Mouse (Mus musculus): Measurements from ENCODE around the gene Magi2. TPM values are rescaled to one million over a fixed set of nuclear protein-coding genes. Genes with fewer than 3 reads are reported as not detected.
A peak's percentile ranks its signal among the peaks of the same experiment; 100 is the strongest.
"Not testable (repeated sequence)": the region's sequence is repeated elsewhere in the genome, so short reads cannot be mapped to it uniquely, and the experiment has no call there.

Gene Magi2
- total RNA-seq, 4 experiments from 2014 or later, result 8.3 to 31.8 (median 16.5) TPM

GRCm38 (mm10) chr5:20674523-20674922, 1447.7 kb downstream of the Magi2 start:
- DNase-seq, result peak; percentile 9

DNA sequence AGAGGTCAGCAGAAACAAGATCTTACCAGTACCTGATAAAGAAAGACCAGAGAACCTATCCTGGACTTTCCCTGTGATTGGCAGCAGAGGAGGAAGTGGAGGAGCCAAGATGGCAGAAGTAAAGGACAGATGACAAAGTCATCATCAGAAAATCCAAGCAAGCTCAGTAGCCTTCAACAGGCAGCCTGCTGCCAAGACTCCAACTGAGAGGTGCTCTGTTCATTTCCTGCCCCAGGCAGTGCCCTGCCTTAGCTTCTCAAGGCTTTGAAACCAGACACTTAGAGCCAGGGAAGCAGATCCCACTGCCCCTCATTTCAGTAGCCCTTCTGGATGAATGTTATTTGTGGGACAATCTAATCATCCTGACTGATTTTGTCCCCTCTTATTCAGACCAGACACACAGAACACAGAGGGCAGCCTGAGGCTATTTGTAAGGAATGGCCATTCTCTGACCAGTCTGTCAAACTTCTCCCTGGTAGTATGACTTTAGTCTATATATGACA, 1448.4 kb downstream of the Magi2 start:
- no peak for DNase-seq

DNA sequence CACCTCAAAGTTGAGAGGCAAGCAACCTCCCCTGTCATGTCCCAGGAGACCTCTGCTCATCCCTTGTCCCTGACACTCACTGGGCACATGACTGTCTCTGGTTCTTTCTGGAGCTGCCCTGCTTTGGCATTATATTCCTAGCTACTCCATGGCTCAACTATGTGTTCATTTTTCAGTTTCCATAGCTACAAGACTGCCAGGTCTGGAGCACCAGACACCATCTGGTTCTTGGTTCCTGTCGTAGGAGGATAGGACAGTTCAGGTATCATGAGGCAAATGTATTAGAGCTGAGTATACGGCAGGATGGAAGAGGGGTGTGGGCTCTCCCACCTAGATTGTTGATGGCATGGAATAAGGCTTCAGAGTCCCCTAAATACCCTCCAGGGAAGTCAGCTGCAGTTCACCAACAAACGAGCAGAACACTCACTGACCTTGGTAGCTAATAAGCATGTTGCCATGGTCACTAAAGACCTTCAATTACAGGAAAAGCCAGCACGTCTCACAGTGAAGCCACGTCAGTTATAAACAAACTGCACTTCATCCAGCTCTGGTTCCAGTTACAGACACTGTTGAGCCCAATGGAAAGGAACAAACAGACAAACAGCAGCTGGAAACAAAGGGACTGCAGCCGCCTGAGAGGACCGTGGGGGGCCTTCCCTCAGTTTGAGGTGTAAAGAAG, 1449.5 kb downstream of the Magi2 start:
- DNase-seq, result peak; percentile 31

- DNase-seq, result no peak
These were observed 1450.4 kb downstream of the Magi2 start for GRCm38 (mm10) chr5:20677246-20677645.

DNA sequence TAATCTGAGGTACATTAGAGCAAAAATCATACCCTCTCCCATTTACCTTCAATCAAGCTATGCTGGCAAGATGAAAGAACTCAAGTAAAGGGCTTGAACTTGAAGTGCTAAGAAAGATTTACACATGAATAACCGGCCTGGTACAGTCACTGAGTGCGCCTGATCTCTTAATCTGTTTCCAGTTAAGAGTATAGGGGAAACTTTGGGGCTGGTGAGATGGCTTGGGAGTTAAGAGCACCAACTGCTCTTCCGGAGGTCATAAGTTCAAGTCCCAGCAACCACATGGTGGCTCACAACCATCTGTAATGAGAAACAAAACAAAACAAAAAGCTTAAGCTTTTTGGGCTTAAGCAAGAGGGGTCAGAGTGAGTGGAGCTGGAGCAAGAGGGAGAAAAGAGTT, 1451.7 kb downstream of the Magi2 start:
- no peak for DNase-seq

- DNase-seq, result no peak
These were observed 1453.1 kb downstream of the Magi2 start for GRCm38 (mm10) chr5:20679920-20680319.

DNA sequence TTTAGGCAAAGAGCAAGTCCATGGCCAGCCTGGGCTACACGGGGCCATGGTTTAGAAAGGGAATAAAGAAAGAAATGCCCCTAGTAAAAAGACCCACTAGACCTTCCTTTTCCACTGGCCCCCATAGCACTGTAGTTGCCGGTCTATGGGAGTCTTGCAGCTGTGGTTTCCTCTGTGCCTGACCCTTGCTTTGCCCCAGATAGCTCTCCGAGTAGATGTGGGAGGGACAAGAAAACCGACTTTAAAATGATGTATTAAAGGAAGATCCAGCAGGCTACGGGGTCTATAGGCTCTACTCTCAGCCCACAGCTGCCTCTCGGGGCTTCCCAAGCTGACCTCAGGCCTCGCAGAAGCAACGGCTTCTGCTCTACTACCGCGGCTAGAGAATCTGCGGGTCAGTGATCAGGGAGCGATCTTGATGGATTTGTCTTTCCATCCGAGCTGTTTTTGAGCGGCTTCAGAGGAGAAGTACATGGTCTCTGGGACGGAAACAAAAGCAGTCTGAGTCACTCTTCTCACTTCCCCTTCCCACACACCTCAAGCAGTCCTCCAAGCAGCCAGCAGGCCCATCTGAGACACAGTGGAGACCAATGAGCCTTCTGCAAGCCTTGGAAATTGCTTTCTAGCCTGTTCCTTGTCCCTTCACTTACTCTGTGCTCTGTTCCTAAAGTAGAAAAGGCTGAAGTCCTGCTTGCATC, 1454.1 kb downstream of the Magi2 start:
- DNase-seq, result no peak

- DNase-seq, result no peak
These were observed 1454.8 kb downstream of the Magi2 start for GRCm38 (mm10) chr5:20681660-20682059.

- no peak for DNase-seq
These were observed 1455.4 kb downstream of the Magi2 start for GRCm38 (mm10) chr5:20682208-20682607.

GRCm38 (mm10) chr5:20684112-20684511, 1457.3 kb downstream of the Magi2 start:
- no peak for DNase-seq

DNA sequence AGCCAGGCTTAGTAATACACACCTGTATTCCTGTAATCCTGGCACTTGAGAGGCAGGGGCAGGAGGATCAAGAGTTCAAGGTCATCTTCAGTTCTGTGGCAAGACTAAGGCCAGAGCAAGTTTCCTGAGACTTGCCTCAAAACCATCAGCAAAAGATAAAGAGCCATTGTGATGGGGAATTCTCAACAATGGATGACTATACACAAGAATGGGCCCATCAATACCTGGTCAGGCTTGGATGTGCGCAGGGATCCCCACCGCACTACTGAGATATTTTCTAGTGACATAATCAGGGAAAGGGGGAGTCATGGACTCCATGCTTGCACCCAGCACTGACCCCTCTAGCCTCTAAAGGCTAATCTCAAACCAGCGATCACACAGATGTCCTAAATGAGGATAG, 1465.4 kb downstream of the Magi2 start:
- no peak for DNase-seq

DNA sequence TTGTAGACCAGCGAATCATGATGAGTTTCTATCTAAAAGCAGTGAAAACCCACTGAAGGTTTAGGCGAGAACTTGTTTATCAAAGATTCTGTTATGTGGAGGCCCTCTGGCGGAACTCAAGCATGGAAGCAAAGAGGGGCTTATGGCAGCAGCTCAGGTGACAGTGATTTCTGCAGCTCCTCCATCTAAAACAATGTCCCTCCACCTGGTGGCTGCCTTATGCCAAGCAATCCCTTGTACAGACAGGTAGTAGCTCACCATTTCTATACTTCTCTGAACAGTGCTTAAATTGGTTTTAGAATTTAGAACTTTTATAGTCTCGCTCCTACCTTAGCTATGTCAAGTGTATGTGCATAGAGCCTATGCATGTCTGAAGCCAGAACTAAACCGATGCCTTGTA, 1472.3 kb downstream of the Magi2 start:
- no peak for DNase-seq

GRCm38 (mm10) chr5:20701483-20702421, 1474.9 kb downstream of the Magi2 start:
- peak; percentile 86 for DNase-seq

GRCm38 (mm10) chr5:20702480-20703303, 1475.9 kb downstream of the Magi2 start:
- DNase-seq, result peak; percentile 10

- no peak for DNase-seq
These were observed 1476.5 kb downstream of the Magi2 start for GRCm38 (mm10) chr5:20703304-20703700.

DNA sequence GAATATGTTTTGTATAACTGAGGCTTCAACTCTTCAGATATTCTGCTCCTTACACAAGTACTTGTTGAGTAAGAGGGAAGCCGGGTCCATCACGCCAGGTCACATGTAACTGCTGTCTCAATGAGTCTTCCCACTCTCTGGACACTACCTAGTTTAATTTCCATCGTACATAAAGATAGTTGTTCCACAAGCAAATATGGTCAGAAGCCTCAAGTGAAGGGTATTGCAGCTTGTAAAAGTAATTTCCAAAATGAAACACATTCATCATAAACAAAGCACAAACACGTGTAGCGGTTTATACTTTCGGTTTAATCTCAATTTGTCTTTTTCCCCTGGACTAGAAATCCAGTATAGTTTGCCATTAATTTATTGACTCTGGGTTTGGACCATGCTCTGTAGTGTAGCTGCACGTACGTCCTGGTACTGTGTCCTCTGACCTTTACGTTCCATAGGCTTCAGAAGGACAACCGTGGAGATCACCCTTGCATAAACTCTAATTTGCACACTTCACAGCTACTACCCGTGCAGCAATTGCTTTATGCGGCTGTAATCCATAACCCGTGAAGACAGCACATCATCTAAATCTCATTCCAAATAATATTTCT, 1477.2 kb downstream of the Magi2 start:
- DNase-seq, result no peak

DNA sequence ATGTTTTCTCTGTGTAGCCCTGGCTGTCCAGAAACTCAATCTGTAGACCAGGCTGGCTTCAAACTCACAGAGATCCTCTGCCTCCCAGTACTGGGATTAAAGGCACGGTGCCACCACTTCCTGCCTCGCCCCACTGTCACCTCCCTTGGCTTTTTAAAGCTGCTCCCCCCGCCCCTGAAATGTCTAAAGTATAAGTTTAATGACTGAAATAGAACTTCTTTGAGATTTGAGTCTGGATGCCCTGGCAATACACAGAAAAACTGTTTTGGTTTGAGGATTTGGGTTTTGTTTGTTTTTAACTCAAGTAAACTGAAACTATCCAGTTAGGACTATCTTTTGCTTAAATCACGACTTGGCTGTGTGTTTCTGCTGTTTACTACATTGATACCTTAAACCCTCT, 1478.0 kb downstream of the Magi2 start:
- no peak for DNase-seq

DNA sequence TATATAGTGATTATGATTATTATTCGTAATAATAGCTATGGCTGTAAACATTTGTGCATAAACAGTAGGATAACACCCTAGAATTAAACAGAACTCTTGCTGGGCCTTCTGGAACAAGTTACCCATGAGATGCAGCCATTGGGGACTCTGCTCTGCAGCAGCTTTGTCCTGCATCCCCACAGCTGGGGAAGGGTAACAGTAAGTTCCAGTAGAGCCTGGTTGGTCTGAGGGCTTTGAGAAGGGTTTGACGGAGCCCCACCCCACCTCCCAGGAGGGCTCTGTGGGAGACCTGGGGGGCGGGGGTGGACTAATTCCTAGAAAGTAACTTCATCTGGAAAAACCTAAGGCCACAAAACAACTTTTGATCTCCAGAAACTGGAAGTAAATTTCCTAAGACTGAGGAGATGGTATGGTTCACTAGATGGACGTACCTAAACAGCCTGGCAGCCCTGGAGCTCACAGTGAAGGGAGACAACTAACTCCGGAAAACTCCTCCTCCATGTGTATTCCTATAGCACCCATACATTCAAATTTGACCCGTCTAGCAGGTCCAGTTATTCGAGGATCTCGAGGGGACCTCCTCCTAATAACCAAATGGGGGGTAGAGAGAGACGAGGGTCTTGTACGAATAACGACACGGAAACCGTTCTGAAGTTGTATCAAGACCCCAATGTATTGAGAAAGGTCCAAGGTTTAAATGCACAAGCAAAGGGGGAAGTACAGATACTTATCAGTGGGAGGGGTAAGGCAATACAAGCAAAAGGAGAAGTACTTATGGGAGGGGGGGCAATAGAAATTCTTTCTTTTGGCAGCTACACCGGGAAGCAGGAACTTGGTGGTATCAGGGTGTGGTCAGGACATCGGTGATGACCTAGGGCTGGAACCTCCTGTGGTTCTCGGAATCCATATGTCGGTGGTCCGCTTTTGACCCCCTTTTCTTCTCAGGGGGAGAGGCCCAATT, 1479.8 kb downstream of the Magi2 start:
- not testable (repeated sequence) for DNase-seq

GRCm38 (mm10) chr5:20710845-20711244, 1484.0 kb downstream of the Magi2 start:
- DNase-seq, result not testable (repeated sequence)

GRCm38 (mm10) chr5:20714619-20715018, 1487.8 kb downstream of the Magi2 start:
- DNase-seq, result not testable (repeated sequence)

Data from adrenal gland, adult 8-10 months (tissue).